Mouse (Mus musculus) cortical plate, adult 2 months (tissue): ENCODE data around the gene Ryr1.

Experiments used
- CTCF ChIP-seq: fragments of 200-500 bp; IDR thresholded peaks from 2 replicates; pipeline ENCODE4 v1.5.1; 2011; ENCODE audit warnings: mild to moderate bottlenecking, control low read depth, low read length; ENCODE audit not compliant: insufficient read depth; ENCODE audit errors: extremely low read depth
- POLR2A ChIP-seq: fragments of 200-500 bp; IDR thresholded peaks from 2 replicates; pipeline ENCODE4 v1.6.1; 2011; ENCODE audit warnings: mild to moderate bottlenecking, low read length, control low read depth; ENCODE audit not compliant: insufficient read depth; ENCODE audit errors: extremely low read depth

GRCm38 (mm10) chr7:29031641-29032040 lies 93.3 kb downstream of the Ryr1 start:
- TF ChIP-seq CTCF (no peak), POLR2A (no peak)
